Mouse (Mus musculus) intestine, embryonic 15.5 days (tissue): ENCODE measurements around the gene Slc24a1. TPM values are rescaled to one million over a fixed set of nuclear protein-coding genes. Genes with fewer than 3 reads are reported as not detected.
A peak's percentile ranks its signal among the peaks of the same experiment; 100 is the strongest.
"Not testable (repeated sequence)": the region's sequence is repeated elsewhere in the genome, so short reads cannot be mapped to it uniquely, and the experiment has no call there.

Experiments
- ATAC-seq: fragments of 200-750 bp; cut with Nextera tagmentation; 2 replicates; pipeline ENCODE4 v1.8.0; 2017; ENCODE audit warnings: moderate TSS enrichment, moderate library complexity
- H3K27ac ChIP-seq: fragments of 300-500 bp; sonication (generic); 2 replicates; pipeline ENCODE4 v1.5.1; 2015; ENCODE audit warnings: mild to moderate bottlenecking, inconsistent platforms
- H3K27me3 ChIP-seq: fragments of 300-500 bp; sonication (generic); replicated peaks from 2 replicates; pipeline ENCODE4 v1.6.1; 2015; ENCODE audit warnings: inconsistent platforms
- H3K36me3 ChIP-seq: fragments of 300-500 bp; sonication (generic); 2 replicates; pipeline ENCODE4 v1.6.1; 2015; ENCODE audit warnings: inconsistent platforms
- H3K4me1 ChIP-seq: fragments of 300-500 bp; sonication (generic); replicated peaks from 2 replicates; pipeline ENCODE4 v1.6.1; 2015; ENCODE audit warnings: inconsistent platforms
- H3K4me2 ChIP-seq: fragments of 300-500 bp; sonication (generic); replicated peaks from 2 replicates; pipeline ENCODE4 v1.6.1; 2015; ENCODE audit warnings: mild to moderate bottlenecking, inconsistent platforms
- H3K4me3 ChIP-seq: fragments of 300-500 bp; sonication (generic); replicated peaks from 2 replicates; pipeline ENCODE4 v1.5.1; 2015; ENCODE audit warnings: inconsistent platforms
- H3K9ac ChIP-seq: fragments of 300-500 bp; sonication (generic); 2 replicates; pipeline ENCODE4 v1.6.1; 2015; ENCODE audit warnings: inconsistent platforms
- H3K9me3 ChIP-seq: fragments of 300-500 bp; sonication (generic); 2 replicates; pipeline ENCODE4 v1.6.1; 2016; ENCODE audit warnings: inconsistent platforms
- WGBS: fragments of 180-500 bp; shearing (Covaris S2); methylation state at CpG from one replicate; pipeline ENCODE4 v1.1.7; 2015; 5-methylcytosine and 5-hydroxymethylcytosine counted together
- polyA plus RNA-seq: library from polyadenylated mRNA; unstranded; fragments of >200 nt; fragmentation: Nextera tagmentation; extraction: Ambion mirVana; gene quantifications from 2 replicates; pipeline ENCODE4 v1.2.1, GENCODE M21; 2015

Slc24a1 gene
- 0.06 TPM in 1 of 2 replicates, not detected in the other for polyA plus RNA-seq

DNA sequence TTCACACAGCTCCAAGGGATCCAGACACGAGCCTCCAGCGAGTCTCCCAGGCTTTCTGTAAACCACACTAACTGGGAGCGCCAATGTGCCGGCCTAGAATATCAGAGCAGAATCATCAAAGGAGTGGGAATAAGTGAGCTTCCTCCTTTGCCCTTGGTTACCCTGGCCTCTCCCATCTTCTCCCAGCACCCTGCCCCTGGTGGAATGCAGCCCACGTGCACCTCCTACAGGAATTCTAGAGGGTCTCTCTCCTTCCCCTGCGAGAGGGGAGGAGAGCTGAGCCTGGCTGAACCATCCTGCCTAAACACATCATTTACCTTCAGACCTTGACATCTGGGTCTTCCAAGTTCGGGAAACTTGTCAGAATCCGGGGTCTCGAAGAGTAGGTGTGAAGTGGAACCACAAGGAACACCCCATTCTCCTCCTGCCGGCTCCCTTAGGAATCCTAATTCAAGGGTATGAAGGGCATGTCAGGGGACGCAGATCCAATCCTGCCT lies at the start of gene Slc24a1:
Slc24a1 (minus strand) TSS at position 447 of the 497 bp plus-strand sequence.
- no peak within 1 kb of the TSS for H3K27ac ChIP-seq
- no peak within 1 kb of the TSS for H3K9ac ChIP-seq
- no peak within 1 kb of the TSS for H3K4me2 ChIP-seq
- no peak within 1 kb of the TSS for H3K4me3 ChIP-seq
- H3K4me1 ChIP-seq = no peaks in the 10 kb centered on the region
- no peaks in the 10 kb centered on the region for H3K9me3 ChIP-seq
- H3K36me3 ChIP-seq = no peaks in the 10 kb centered on the region
- no peak for ATAC-seq
- 34% methylated on average over 11 of the region's 11 CpGs for WGBS
- H3K27me3 ChIP-seq = peaks cover 12% of the 10 kb centered on the region; the same call in 1 of the 2 replicates

DNA sequence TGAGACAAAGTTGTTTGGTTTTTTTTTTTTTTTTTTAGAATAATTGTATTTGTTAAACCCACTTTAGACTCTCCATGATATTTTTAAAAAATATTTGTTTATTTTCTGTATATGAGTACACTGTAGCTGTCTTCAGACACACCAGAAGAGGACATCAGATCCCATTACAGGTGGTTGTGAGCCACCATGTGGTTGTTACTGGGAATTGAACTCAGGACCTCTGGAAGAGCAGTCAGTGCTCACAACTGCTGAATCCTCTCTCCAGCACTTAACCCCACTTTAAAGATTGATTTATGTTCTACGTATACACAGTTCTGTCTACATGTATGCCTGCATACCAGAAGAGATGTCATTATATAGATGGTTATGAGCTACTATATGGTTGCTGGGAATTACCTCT lies 44.1 kb upstream of the Slc24a1 start:
- 84% methylated on average over 1 of the region's 1 CpGs for WGBS
- not testable (repeated sequence) for H3K4me2 ChIP-seq, H3K27me3 ChIP-seq, H3K9me3 ChIP-seq, H3K4me3 ChIP-seq, H3K4me1 ChIP-seq, ATAC-seq, H3K9ac ChIP-seq, H3K27ac ChIP-seq
- H3K36me3 ChIP-seq = peaks cover 12% of the 10 kb centered on the region

DNA sequence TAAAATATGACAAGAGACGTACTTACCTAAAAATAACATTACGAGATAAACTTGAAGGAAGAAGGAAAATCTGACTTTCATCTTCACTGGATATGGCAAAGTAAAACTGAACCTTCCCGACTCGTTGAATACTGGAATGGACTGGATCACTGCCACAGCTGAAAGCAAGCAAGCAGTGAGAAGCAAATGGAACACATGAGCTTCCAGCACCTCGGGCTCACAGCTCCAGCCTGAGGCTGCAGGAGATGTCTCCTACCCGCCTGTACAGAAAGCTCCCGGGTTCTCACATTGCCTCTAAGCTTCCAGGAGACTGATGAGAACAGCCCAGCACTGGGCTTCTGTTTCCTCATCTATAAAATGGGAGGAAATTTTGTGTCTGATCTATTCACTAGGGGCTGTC lies 38.9 kb upstream of the Slc24a1 start:
- Histone ChIP-seq H3K36me3 (peaks cover 15% of the 10 kb centered on the region), H3K4me3 (no peak overlapping the region), H3K4me2 (no peak overlapping the region), H3K9ac (no peak overlapping the region), H3K4me1 (no peaks in the 10 kb centered on the region), H3K27me3 (no peaks in the 10 kb centered on the region), H3K9me3 (no peaks in the 10 kb centered on the region), H3K27ac (no peak overlapping the region)
- no peak for ATAC-seq
- WGBS = 89% methylated on average over 7 of the region's 7 CpGs

DNA sequence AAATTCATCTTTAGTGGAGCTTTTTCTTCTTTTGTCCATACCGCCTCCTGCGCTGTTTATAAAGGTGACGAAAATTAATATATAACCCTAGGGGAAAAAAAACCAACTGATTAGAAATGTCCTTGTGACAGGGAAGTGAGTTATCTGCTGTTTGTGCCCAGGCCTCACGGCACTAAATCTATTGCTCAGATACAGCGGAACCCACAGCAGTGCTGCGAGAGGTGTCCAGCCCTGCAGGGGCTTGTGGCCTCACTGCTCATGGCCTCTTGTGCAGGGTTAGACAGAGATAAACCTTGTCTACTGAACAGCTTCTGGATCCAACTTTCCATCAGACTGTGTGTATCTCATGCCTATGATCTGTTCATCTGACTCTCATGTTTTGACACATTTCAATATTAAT lies 37.0 kb upstream of the Slc24a1 start:
- no peaks in the 10 kb centered on the region for H3K27me3 ChIP-seq
- H3K4me3 ChIP-seq = no peak overlapping the region
- no peaks in the 10 kb centered on the region for H3K9me3 ChIP-seq
- no peak overlapping the region for H3K9ac ChIP-seq
- no peaks in the 10 kb centered on the region for H3K4me1 ChIP-seq
- no peak overlapping the region for H3K4me2 ChIP-seq
- H3K36me3 ChIP-seq = peaks cover 19% of the 10 kb centered on the region
- ATAC-seq = peak; percentile 53; the same call in 1 of the 2 replicates
- WGBS = 65% methylated on average over 6 of the region's 6 CpGs
- H3K27ac ChIP-seq = no peak overlapping the region

DNA sequence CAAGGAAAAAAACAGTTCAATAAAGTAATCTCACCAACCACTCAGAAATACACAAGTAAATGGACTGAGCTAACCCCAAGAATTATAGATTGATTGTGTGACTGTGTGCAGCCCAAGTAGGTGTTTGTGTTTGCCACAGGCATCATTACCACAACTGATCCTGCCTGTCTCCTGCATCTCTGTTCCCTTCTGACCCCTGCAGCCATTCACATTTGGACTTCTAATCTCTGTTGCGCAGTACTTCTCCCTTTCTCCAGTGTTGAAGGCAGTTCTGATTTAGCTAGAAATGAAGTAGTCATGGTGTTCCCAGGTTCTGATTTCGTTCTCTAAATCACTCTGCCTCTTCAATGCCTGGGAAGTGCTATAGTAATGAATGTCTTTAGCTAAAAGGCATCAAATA lies 36.2 kb upstream of the Slc24a1 start:
- no peaks in the 10 kb centered on the region for H3K27me3 ChIP-seq
- 94% methylated on average over 2 of the region's 2 CpGs for WGBS
- no peak overlapping the region for H3K4me3 ChIP-seq
- no peak for ATAC-seq
- no peak overlapping the region for H3K4me2 ChIP-seq
- H3K27ac ChIP-seq = no peak overlapping the region
- no peaks in the 10 kb centered on the region for H3K4me1 ChIP-seq
- H3K9me3 ChIP-seq = no peaks in the 10 kb centered on the region
- H3K36me3 ChIP-seq = peaks cover 19% of the 10 kb centered on the region
- no peak overlapping the region for H3K9ac ChIP-seq

DNA sequence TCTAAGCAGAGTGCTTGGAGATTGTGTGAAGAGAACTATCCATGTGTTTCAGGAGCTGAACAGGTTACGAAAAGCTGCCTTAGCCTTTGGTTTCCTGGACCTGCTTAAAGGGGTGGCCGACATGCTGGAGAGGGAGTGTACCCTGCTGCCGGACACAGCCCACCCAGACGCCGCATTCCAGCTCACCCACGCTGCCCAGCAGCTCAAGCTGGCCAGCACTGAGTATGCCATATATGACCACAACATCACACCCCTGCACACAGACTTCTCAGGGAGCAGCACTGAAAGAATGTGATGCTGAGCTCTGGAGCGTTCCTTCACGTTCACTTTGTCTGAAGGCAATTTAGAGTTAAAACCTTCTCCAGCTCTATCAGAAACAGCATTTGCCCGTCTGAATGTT lies 34.4 kb upstream of the Slc24a1 start:
- no peak overlapping the region for H3K4me3 ChIP-seq
- no peak overlapping the region for H3K27ac ChIP-seq
- peaks cover 32% of the 10 kb centered on the region for H3K36me3 ChIP-seq
- H3K27me3 ChIP-seq = no peaks in the 10 kb centered on the region
- no peak for ATAC-seq
- H3K9me3 ChIP-seq = no peaks in the 10 kb centered on the region
- H3K4me1 ChIP-seq = no peaks in the 10 kb centered on the region
- no peak overlapping the region for H3K4me2 ChIP-seq
- no peak overlapping the region for H3K9ac ChIP-seq
- 86% methylated on average over 9 of the region's 9 CpGs for WGBS

DNA sequence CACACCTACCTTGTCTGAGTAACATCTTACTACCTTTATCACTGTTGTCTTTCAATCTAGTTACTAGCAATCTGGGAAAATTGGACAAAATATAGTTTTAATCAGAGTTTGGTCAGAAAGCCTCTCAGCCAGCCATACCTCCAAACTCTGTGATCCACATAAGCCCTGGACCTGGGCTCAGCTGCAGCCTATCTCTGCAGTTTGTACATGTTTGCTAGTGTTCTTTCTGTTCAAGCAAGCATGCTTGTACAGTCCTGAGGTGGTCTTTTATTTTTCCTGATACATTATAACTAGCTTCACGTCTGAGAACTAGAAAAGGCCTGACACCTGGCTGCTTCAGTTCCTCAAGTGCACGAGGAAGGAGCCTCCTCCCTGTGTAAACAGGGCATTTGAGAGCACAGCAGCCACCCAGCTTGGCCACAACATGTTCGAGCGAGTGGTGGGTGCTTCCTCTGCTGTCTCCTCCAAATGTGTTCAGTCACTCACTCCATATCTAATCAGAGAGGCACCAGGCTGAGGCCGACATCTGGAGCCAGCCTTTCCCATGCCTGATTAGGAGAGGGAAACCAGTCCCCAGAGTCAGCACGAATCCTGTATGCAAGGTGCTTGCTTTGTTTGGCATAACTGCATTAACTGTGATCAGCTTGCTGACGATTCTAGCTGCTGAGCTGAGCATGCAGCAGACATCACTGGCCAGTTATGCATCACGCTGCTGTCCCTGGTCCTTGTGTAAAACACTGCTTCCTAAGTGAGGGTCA lies 33.8 kb upstream of the Slc24a1 start:
- H3K9ac ChIP-seq = no peak overlapping the region
- peak; percentile 25; the same call in 1 of the 2 replicates for ATAC-seq
- H3K27me3 ChIP-seq = no peaks in the 10 kb centered on the region
- no peaks in the 10 kb centered on the region for H3K9me3 ChIP-seq
- H3K36me3 ChIP-seq = peaks cover 34% of the 10 kb centered on the region
- no peak overlapping the region for H3K27ac ChIP-seq
- no peak overlapping the region for H3K4me3 ChIP-seq
- H3K4me1 ChIP-seq = no peaks in the 10 kb centered on the region
- H3K4me2 ChIP-seq = no peak overlapping the region
- 69% methylated on average over 8 of the region's 8 CpGs for WGBS

DNA sequence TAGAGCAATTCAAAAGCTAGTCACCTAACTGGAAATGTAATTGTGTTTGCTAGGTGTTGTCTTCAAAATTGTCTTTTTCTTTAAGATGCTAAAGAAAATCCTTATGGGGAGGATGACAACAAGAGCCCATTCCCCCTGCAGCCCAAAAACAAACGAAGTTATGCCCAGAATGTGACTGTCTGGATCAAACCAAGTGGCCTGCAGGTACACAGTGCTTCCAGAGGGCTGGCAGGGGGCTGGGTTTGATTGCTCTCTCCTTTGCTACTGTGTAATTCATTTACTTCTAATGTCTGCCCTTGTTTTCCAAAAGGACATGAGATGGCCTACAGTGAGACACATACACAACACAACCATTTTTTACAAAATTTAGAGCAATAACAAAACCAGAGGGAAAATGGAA lies 30.5 kb upstream of the Slc24a1 start:
- no peaks in the 10 kb centered on the region for H3K4me1 ChIP-seq
- H3K27me3 ChIP-seq = no peaks in the 10 kb centered on the region
- no peak for ATAC-seq
- peaks cover 52% of the 10 kb centered on the region for H3K36me3 ChIP-seq
- WGBS = 74% methylated on average over 1 of the region's 1 CpGs
- no peak overlapping the region for H3K4me3 ChIP-seq
- no peaks in the 10 kb centered on the region for H3K9me3 ChIP-seq
- H3K4me2 ChIP-seq = no peak overlapping the region
- no peak overlapping the region for H3K9ac ChIP-seq
- no peak overlapping the region for H3K27ac ChIP-seq

DNA sequence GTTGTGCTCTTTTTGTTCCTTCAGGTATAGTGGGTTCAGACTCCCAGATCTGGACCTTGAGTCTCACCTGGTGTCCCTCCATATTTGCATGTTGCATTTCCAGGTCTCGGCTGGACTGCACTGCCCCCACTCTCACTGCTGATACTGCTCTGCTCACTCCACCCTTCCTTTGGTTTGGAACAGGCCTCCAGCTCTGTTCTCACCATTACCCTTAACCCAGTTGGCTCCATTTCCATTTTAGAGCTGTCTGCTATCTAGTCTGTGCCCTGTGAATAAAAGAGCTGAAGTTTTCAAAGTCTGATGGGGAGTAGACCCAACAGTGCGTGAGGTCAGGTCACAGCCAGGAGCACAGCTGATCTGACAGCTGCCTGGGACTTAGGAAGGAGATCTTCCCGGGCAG lies 29.1 kb upstream of the Slc24a1 start:
- no peak overlapping the region for H3K4me3 ChIP-seq
- H3K27ac ChIP-seq = no peak overlapping the region
- no peak for ATAC-seq
- peaks cover 51% of the 10 kb centered on the region for H3K36me3 ChIP-seq
- H3K9ac ChIP-seq = no peak overlapping the region
- no peaks in the 10 kb centered on the region for H3K27me3 ChIP-seq
- no peaks in the 10 kb centered on the region for H3K9me3 ChIP-seq
- WGBS = 71% methylated on average over 3 of the region's 3 CpGs
- no peaks in the 10 kb centered on the region for H3K4me1 ChIP-seq
- no peak overlapping the region for H3K4me2 ChIP-seq

DNA sequence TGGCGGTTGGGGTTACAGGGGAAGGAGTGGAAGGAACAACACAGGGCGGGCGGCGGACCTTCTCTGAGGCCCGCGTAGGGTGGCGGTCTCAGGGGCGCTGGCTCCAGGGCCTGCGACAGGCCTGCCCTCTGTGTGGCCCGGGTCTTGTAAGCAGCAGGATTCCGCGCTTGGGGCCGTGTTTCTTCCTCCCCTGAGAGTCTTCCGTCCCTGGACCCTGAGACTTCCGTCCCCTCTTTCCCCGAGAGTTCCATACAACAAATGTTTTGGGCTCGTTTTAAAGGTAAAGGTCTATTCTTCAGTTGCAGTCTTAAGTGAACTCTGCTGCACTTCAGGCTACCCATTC lies 9.5 kb upstream of the Slc24a1 start:
- ATAC-seq = peak; percentile 90
- 0% methylated on average over 17 of the region's 17 CpGs for WGBS

DNA sequence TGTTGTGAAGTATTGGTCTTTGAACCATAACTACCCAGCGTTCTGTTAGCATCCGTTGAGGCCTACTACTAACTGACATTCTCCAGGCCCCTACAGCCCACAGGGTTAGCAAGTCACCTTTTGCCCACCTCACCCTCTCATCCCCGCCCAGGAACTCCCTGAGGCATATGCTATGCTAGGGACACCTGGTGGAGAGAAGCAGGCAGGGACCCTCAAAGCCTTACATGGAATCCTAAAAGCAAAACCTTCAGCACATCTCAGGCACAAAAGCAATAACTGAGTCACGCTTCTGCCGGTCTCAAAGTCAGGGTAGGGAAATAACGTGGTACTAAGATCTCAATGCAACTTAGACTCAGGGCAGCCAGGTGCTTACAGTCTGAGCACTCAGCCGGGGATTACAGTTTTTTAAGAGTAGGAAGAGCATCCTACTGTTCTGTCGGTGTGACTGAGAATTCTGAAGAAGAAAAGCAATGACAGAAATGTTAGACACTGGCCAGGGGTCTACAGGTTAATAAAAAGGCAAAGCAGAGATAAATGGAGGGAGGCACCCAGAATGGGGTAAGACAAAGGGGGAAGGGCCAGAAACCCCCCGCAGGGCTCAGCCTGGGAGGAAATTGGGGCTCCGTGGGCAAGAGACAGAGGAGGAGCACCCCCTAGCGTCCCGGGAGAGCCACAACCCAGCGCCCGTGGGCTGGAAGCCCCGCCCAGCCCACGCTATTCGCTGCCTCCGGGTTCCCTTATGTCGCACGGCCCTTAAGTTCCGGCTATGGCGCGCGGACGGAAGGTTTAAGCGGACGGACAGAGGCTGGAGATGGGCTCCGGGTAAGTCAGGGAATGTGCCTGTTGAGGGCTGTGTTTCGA lies 8.9 kb upstream of the Slc24a1 start, which contains the start of gene Ints14:
Ints14 (plus strand) TSS at position 789 of the 861 bp plus-strand sequence.
- H3K4me3 ChIP-seq = peak within 1 kb of the TSS; percentile 72
- ATAC-seq = peak; percentile 98
- H3K9ac ChIP-seq = peak within 1 kb of the TSS; percentile 93
- H3K27me3 ChIP-seq = no peaks in the 10 kb centered on the region
- no peaks in the 10 kb centered on the region for H3K9me3 ChIP-seq
- peaks cover 8% of the 10 kb centered on the region for H3K4me1 ChIP-seq
- peak within 1 kb of the TSS; percentile 90 for H3K27ac ChIP-seq
- H3K4me2 ChIP-seq = peak within 1 kb of the TSS; percentile 63
- 0 out of 2 replicates have a peak, but pooled peaks cover 11% of the 10 kb centered on the region for H3K36me3 ChIP-seq
- 2% methylated on average over 29 of the region's 29 CpGs for WGBS

More for the DNA sequence above, 9.5 kb upstream of the Slc24a1 start:
- no peaks in the 10 kb centered on the region for H3K9me3 ChIP-seq
- H3K27me3 ChIP-seq = no peaks in the 10 kb centered on the region
- peaks cover 8% of the 10 kb centered on the region for H3K4me1 ChIP-seq
- H3K36me3 ChIP-seq = peaks cover 14% of the 10 kb centered on the region; the same call in 1 of the 2 replicates
- H3K9ac ChIP-seq = peak overlapping the region; percentile 93
- H3K27ac ChIP-seq = peak overlapping the region; percentile 90
- H3K4me3 ChIP-seq = peak overlapping the region; percentile 72
- H3K4me2 ChIP-seq = peak overlapping the region; percentile 63

DNA sequence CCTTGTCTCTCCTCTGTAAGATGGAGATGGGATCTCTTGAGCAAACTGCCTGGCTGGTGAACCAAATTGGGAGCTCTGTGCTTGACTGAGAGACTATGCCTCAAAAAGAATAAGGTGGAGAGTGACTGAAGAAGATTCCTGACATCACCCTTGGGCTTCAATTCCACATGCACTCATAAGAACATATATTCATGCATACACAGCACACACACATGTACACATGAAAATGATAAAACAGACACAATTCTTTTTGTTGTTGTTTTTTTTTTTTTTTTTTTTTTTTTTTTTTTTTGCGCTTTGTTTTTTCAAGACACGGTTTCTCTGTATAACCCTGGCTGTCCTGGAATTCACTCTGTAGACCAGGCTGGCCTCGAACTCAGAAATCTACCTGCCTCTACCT lies 5.9 kb upstream of the Slc24a1 start:
- Histone ChIP-seq H3K27me3 (no peaks in the 10 kb centered on the region), H3K27ac (no peak overlapping the region), H3K9me3 (no peaks in the 10 kb centered on the region), H3K4me2 (no peak overlapping the region), H3K36me3 (no peaks in the 10 kb centered on the region), H3K4me1 (peaks cover 8% of the 10 kb centered on the region), H3K9ac (no peak overlapping the region), H3K4me3 (no peak overlapping the region)
- 86% methylated on average over 3 of the region's 3 CpGs for WGBS
- ATAC-seq = no peak
